Mouse (Mus musculus) embryonic facial prominence, embryonic 10.5 days (tissue): Measurements from ENCODE around the gene Mllt10. TPM values are rescaled to one million over a fixed set of nuclear protein-coding genes. Genes with fewer than 3 reads are reported as not detected.

Experiments
- DNase-seq: peaks from one replicate; pipeline ENCODE4 v3.0.0-alpha.2; 2017; ENCODE audit warnings: low spot score
- H3K27ac ChIP-seq: fragments of 300-500 bp; sonication (generic); replicated peaks from 2 replicates; pipeline ENCODE4 v1.5.1; 2016; ENCODE audit warnings: mild to moderate bottlenecking
- H3K27me3 ChIP-seq: fragments of 300-500 bp; sonication (generic); replicated peaks from 2 replicates; pipeline ENCODE4 v1.6.1; 2016; ENCODE audit warnings: low read depth, mild to moderate bottlenecking; ENCODE audit not compliant: poor library complexity, severe bottlenecking
- H3K36me3 ChIP-seq: fragments of 300-500 bp; sonication (generic); replicated peaks from 2 replicates; pipeline ENCODE4 v1.6.1; 2016; ENCODE audit warnings: mild to moderate bottlenecking, moderate library complexity
- H3K4me1 ChIP-seq: fragments of 300-500 bp; sonication (generic); 2 replicates; pipeline ENCODE4 v1.6.1; 2016
- H3K4me3 ChIP-seq: fragments of 300-500 bp; sonication (generic); 2 replicates; pipeline ENCODE4 v1.5.1; 2016; ENCODE audit warnings: mild to moderate bottlenecking, moderate library complexity
- H3K9me3 ChIP-seq: fragments of 300-500 bp; sonication (generic); 2 replicates; pipeline ENCODE4 v1.6.1; 2016; ENCODE audit warnings: mild to moderate bottlenecking
- WGBS: fragments of 180-500 bp; shearing (Covaris S2); methylation state at CpG from one replicate; pipeline ENCODE4 v1.1.7; 2016; 5-methylcytosine and 5-hydroxymethylcytosine counted together
- polyA plus RNA-seq: library from polyadenylated mRNA; unstranded; fragments of >200 nt; fragmentation: Nextera tagmentation; extraction: Ambion mirVana; gene quantifications from 2 replicates; pipeline ENCODE4 v1.2.1, GENCODE M21; 2016

Gene Mllt10
- polyA plus RNA-seq, 1 experiment from 2014 or later, result 65.5 TPM

DNA sequence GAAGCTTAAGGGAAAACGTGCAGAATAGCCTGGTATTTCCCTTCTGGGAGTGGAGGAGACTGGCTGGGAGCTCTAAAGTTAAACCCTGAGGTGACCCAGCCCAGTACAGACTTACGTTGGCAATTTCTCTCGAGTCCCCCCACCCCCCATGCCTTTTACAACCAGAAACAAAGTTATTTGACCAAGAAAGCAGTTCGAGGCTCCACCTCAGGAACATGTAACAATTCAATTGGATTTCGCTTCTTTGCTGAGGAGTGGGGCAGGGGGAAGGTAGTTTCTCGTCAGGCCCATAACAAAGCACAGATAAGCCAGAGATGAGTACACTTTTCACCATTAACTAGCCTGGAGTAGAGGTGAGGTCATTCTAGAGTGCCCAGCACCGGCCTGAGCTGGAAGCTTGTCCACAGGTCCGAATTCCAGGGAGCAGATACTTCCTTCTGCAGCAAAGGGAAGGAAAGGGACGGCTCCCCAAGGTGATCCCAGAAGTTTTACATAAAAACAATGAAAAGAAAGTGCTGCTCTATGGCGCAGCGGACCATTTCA, 5.7 kb upstream of the Mllt10 start:
- peak; percentile 65 for DNase-seq
- H3K36me3 ChIP-seq, result peaks cover 8% of the 10 kb centered on the region; the same call in 1 of the 2 replicates
- peak overlapping the region; percentile 99 for H3K27ac ChIP-seq
- peak overlapping the region; percentile 98 for H3K4me3 ChIP-seq
- peaks cover 52% of the 10 kb centered on the region for H3K4me1 ChIP-seq
- WGBS, result 3% methylated on average over 11 of the region's 11 CpGs
- H3K27me3 ChIP-seq, result no peaks in the 10 kb centered on the region
- no peaks in the 10 kb centered on the region for H3K9me3 ChIP-seq

DNA sequence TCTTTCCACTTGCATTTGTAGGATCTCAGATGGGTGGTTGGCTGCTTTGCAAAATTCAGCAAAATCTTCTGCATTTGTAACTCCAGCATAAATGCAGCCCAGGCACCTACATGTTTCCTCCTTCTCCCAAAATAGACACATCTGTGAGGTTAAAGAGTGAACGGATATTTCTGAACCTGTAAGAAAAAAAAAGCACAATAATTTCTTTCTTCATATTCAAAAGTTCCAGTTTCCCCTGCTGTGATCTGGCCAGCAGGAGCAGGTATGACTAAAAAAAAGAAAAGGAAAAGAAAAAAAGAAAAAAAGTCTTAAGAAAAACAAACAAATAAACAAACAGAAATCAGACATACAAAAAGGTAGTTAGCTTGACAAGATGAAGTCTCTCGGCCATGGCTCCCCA, 5.0 kb upstream of the Mllt10 start:
- H3K27ac ChIP-seq, result peak overlapping the region; percentile 99
- peak overlapping the region; percentile 98 for H3K4me3 ChIP-seq
- peaks cover 8% of the 10 kb centered on the region; the same call in 1 of the 2 replicates for H3K36me3 ChIP-seq
- WGBS, result 8% methylated on average over 2 of the region's 2 CpGs
- H3K9me3 ChIP-seq, result no peaks in the 10 kb centered on the region
- DNase-seq, result no peak
- H3K27me3 ChIP-seq, result no peaks in the 10 kb centered on the region
- peaks cover 57% of the 10 kb centered on the region for H3K4me1 ChIP-seq

DNA sequence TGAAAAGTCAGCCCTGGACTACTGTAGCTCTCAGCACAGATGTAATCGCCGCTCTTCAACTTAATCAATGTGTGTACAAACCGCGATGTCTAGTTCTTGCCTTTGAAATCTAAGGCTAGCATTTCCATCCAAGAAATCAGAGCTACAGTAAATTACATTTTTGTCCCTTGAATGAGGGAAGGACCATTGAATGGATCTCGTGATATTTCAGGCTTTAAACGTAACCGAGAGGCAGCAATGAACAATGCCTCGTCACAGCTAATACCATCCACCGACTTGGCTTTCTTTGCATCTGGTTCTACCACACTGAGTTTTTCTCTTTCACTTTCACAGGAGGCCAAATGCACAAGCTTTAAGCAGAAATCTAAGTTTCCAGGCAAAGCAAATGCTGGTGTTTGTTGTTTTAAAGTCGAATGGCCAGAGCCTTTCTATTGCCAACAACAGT, 4.5 kb upstream of the Mllt10 start:
- Histone ChIP-seq H3K4me1 (peaks cover 57% of the 10 kb centered on the region), H3K27ac (peak overlapping the region; percentile 99), H3K27me3 (no peaks in the 10 kb centered on the region), H3K9me3 (no peaks in the 10 kb centered on the region), H3K4me3 (peak overlapping the region; percentile 98), H3K36me3 (peaks cover 8% of the 10 kb centered on the region; the same call in 1 of the 2 replicates)
- 4% methylated on average over 10 of the region's 10 CpGs for WGBS
- peak; percentile 39 for DNase-seq

DNA sequence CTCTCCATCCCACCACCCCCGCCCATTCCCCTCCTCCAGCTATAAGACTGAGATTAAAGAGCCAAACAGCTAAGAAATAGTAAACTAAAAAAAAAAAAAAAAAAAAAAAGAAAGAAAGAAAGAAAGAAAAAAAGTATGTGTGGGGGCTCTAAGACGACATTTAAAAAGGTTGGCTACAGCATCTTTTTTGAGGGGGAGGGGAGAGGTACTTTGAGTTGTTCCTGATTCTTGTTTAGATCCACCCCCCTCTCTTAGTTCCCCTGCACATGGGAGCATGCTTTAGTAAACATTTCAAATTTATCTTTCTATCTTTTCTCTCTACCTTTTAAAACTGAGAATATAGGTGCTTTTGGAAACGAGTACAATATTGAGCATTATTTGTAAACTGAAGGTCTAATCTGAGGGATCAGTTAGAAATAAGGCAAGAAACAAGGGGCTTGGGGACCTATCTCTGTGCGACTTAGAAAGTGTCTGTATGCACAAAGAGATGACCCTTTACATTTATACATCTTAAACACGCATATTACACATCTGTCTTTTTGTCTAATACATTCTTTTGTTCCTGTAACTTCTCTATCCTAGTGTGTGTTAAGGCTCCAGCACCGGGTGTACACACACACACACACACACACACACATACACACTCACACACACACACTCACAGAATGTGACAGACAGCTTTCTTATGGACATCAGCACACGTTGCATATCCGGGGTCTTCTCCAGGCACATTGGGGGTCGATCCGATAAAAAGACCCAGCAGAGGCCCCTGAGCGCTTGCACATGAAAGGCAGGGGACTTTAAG, 3.8 kb upstream of the Mllt10 start:
- H3K9me3 ChIP-seq, result no peaks in the 10 kb centered on the region
- H3K36me3 ChIP-seq, result peaks cover 2% of the 10 kb centered on the region; the same call in 1 of the 2 replicates
- H3K27ac ChIP-seq, result peak overlapping the region; percentile 99
- 9% methylated on average over 11 of the region's 11 CpGs for WGBS
- H3K27me3 ChIP-seq, result no peaks in the 10 kb centered on the region
- peaks cover 57% of the 10 kb centered on the region for H3K4me1 ChIP-seq
- H3K4me3 ChIP-seq, result peak overlapping the region; percentile 98
- DNase-seq, result peak; percentile 46

DNA sequence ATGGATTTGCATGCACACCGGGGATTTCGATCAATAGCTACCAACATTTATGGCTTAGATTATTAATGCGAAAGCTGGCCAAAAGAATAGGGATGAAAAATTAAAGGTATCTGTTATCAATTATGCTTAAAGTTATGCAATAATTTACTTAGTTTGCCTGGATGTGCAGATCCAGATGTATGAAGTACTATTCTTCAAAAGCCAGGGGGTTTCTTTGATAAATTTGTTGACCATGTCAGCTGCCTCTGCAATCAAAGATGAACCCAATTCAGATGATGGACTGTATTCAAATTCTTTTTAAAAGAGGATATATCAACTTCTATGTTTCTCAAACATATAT, 3.2 kb upstream of the Mllt10 start:
- DNase-seq, result no peak
- Histone ChIP-seq H3K4me1 (peaks cover 57% of the 10 kb centered on the region), H3K9me3 (no peaks in the 10 kb centered on the region), H3K27ac (peak overlapping the region; percentile 99), H3K27me3 (no peaks in the 10 kb centered on the region), H3K4me3 (peak overlapping the region; percentile 98), H3K36me3 (no peaks in the 10 kb centered on the region)
- 31% methylated on average over 3 of the region's 3 CpGs for WGBS

DNA sequence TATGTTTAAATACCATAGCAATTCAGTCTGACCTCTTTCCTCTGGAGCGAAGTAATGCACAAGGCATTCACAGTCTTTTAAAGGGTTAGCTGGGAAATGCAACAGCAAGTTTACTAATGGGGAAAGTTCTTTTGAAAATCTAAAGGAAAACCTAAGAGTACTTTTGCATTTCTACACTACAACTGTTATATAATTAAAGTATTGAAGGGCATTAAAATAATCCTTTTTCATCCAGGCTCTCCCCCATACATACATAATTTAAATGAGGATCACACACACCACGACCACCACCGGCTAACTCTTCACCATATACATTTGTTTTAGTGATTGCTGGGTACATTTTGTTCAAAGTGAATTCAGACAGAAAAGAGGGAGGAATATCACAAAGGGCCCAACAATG, 2.5 kb upstream of the Mllt10 start:
- WGBS, result 31% methylated on average over 3 of the region's 3 CpGs
- peak overlapping the region; percentile 99 for H3K27ac ChIP-seq
- H3K4me3 ChIP-seq, result peak overlapping the region; percentile 98; the same call in 1 of the 2 replicates
- H3K4me1 ChIP-seq, result peaks cover 57% of the 10 kb centered on the region
- no peaks in the 10 kb centered on the region for H3K9me3 ChIP-seq
- no peaks in the 10 kb centered on the region for H3K36me3 ChIP-seq
- no peak for DNase-seq
- H3K27me3 ChIP-seq, result no peaks in the 10 kb centered on the region

DNA sequence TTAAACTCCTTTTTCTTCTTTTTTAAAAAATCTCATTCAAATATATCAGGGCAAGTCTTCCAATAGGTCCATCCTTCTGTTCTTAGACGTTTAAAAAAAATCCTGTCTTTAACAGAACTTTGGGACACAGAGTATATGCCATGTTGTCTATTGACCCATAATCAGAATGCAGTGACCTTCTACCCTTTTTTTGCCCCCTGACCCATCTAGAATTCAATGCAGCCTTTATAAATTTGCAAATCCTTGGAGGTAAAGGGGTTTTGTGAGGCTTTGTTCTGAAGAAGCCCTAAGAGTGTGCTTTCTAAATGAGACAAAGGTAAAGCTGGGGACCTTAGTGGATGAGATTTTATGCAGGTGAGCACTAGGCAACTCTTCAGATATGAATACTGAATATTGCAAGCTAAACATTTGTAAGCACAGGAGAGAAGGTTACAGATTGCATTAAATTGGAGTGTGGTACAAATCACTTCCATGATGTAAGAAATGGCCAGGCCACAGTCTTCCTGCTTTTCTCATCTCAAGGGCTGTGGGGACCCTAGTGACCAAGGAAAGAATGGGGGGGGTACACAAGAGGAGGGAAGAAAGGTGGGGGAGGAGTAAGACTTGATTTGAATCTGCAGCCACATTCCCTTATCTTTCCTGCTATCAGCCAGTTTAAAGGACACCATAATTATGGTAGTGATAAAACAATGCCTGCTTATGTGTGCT, 1.6 kb upstream of the Mllt10 start:
- Histone ChIP-seq H3K36me3 (no peaks in the 10 kb centered on the region), H3K4me3 (peak overlapping the region; percentile 79; the same call in 1 of the 2 replicates)
- 6% methylated on average over 1 of the region's 1 CpGs for WGBS

DNA sequence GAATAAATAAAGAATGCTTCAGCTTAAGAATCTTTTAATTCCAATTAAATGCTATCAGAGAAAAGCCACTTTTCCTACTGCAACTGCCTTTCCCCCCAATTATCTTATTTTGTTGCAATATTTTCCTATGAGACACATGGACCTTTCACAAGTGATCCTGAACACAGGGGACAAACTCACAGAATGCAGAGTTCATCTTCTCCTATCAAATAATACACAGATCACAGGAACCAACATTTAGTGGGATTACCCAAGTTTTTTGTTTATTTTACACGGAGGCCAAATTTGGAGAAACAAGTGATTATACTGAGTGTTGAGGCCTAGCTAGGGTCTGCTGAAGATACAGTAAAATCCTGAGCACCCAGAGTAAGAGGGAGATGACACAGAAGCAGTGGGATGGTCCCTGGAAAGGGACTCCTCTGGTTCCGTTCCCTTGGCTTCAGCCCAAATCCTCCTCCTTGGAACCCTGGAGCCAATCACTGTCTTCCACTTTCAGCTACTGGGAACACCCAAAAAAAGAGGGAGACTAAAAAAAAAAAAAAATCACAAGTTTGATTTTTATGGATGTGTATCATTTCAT, 996 bp upstream of the Mllt10 start:
- no peak for DNase-seq
- H3K4me1 ChIP-seq, result peaks cover 67% of the 10 kb centered on the region

More for the DNA sequence above, 1.6 kb upstream of the Mllt10 start:
- Histone ChIP-seq H3K4me1 (peaks cover 61% of the 10 kb centered on the region), H3K27me3 (no peaks in the 10 kb centered on the region), H3K9me3 (no peaks in the 10 kb centered on the region), H3K27ac (peak overlapping the region; percentile 99)
- no peak for DNase-seq

DNA sequence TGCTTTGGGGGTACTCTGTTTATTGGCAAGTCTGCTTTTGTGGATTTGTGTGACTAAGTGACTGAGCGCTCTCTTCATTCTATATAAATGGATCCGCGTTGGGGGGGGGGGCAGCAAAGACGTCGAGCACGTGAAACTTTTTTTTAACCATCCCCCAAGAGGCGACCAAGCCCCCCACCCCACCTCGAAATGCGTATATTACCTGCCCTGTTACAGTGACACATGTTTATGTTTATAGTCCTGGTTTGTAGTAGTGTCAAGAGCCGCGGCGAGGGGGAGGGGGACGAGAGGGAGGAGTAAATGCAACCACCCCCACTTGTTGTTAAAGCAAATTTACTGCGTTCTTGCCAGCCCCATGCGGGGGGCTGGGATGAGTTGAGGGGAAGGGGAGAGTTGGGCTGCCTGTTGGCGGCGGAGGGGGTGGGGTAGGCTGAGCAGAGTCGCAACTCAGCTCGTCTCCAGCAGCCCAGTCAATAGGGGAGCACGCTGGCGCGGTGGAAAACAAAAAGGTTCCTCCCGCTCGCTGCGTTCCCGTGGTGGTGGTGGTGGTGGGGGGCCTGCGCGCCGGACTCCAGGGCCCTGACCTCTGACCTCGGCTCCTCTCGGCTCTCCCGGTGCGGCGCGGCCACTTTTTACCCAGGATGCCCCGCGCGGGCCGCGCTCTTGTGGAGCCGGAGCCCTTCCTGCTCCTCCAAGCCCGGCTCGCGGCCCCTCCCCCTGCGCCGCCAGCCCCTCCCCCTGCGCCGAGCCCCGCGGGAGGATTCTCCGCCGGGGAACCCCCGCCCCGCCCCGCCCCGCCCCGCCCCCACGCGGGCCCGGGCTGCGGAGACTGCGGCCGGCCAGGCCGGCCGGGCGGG, 1.1 kb downstream of the Mllt10 start:
- Histone ChIP-seq H3K4me1 (peaks cover 63% of the 10 kb centered on the region), H3K36me3 (no peaks in the 10 kb centered on the region), H3K4me3 (peak overlapping the region; percentile 79), H3K9me3 (no peaks in the 10 kb centered on the region), H3K27me3 (no peaks in the 10 kb centered on the region), H3K27ac (peak overlapping the region; percentile 99)
- DNase-seq, result peak; percentile 99
- WGBS, result under 1% methylated on average over 66 of the region's 66 CpGs

More for the DNA sequence above, 996 bp upstream of the Mllt10 start:
- Histone ChIP-seq H3K27me3 (no peaks in the 10 kb centered on the region), H3K36me3 (no peaks in the 10 kb centered on the region), H3K4me3 (peak overlapping the region; percentile 79), H3K9me3 (no peaks in the 10 kb centered on the region), H3K27ac (peak overlapping the region; percentile 99)
- WGBS, result 8% methylated on average over 2 of the region's 2 CpGs

DNA sequence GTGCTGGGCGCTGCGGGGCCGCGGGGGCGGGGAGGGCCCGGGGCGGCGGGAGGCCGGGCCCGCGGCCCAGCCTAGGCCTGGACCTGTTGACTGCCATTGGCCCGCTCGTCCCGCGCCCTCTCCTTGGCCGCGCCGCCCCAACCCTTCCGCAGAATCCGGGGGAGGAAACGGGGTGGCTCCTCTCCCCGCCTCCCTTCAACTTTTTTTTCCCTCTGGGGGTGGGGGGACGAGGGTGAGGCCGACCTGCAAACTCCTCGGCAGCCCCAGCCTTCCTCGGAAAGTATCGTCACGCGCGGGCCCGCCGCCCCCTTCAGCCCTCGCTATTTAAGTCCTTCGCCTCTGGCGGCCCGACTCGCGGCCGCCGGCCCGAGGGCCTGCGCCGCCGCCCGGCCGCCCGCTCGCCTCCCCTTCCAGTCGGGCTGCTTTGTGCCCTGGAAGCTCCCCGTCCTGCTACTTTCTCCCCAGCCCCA, 1.8 kb downstream of the Mllt10 start:
- H3K36me3 ChIP-seq, result no peaks in the 10 kb centered on the region
- H3K9me3 ChIP-seq, result no peaks in the 10 kb centered on the region
- peaks cover 57% of the 10 kb centered on the region for H3K4me1 ChIP-seq
- under 1% methylated on average over 48 of the region's 50 CpGs for WGBS
- DNase-seq, result peak; percentile 97
- H3K4me3 ChIP-seq, result peak overlapping the region; percentile 79
- H3K27ac ChIP-seq, result peak overlapping the region; percentile 99
- no peaks in the 10 kb centered on the region for H3K27me3 ChIP-seq

DNA sequence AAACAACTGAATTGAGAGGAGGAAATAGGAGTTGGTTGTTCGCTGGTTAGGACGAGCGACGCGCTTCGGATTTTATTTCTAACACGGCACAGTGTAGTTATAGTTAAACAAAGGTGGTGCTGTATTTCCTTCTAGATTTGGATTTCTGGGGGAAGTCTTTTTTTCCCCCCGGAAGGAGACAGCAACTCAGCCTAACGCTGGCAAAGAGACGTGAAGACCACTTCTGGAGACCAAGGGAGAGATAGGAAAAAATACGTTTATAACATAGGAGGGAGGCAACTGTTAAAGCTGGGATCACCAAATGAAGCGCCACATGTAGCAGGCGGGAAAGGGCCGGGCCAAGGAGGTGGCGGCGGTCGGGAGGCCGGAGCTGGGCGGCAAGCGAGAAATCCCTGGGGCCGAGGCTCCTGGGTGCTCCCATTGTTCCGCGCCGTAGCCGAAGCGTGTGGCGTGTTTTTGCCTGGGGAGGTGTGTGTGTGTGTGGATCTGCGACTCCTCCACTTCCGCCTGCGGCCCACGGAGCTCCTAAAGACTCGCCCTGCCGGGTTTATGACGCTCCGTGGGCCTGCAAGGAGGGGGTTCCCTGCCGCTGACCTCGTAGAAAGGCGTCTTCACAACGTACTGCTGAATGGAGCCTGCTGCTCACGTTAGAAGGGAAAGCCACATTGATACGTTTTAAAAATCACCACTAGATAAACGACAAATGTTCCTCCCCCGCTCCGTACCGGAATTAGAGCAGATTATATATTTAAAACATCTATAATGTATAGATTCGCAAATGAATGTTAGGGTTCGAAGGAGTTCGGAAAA, 2.5 kb downstream of the Mllt10 start:
- H3K9me3 ChIP-seq, result no peaks in the 10 kb centered on the region
- H3K4me1 ChIP-seq, result peaks cover 54% of the 10 kb centered on the region
- H3K27ac ChIP-seq, result peak overlapping the region; percentile 99
- no peaks in the 10 kb centered on the region for H3K36me3 ChIP-seq
- under 1% methylated on average over 48 of the region's 48 CpGs for WGBS
- DNase-seq, result peak; percentile 69
- H3K4me3 ChIP-seq, result peak overlapping the region; percentile 79
- H3K27me3 ChIP-seq, result no peaks in the 10 kb centered on the region
